Mouse (Mus musculus) left cerebral cortex, adult 8-10 months (tissue): Measurements from ENCODE around the gene Zfp185. TPM values are rescaled to one million over a fixed set of nuclear protein-coding genes. Genes with fewer than 3 reads are reported as not detected.

ENCODE experiments used
- DNase-seq, 2 experiments: peaks; one replicate each; pipeline ENCODE4 v3.0.0; 2022; ENCODE audit warnings: low spot score in 2 of 2
- total RNA-seq, 4 experiments: library from RNA; stranded (reverse); gene quantifications; 2 replicates each; pipeline ENCODE4 v1.2.4; 2022

Gene Zfp185
- 1 to 10 TPM in 2 of 4 experiments, under 1 TPM in 2; 0.76 to 1.5 (median 1.0) TPM for total RNA-seq

GRCm38 (mm10) chrX:72986841-72987519, at the start of gene Zfp185:
Gene Zfp185 (plus strand): TSS chrX:72987339.
- no peak for DNase-seq

DNA sequence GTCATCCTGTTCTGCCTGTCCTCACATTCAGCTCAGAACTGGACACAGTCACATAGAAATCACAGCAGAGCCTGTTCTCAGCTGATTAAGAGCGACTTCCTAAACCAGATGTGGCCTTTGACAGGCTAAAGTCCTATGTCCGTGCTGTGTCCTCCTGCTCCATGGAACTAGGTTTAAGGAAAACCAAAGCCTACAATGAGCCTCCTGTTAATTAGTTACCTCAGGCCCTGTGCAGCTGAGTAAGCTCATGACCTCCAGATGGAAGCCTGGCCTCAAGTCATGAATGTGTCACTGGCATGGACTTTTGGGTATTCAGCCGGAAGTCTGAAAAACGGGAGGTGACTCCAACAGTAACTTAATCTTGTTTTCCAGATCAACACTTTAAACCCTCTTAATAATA, 33.7 kb upstream of the Zfp185 start:
- DNase-seq: no peak

GRCm38 (mm10) chrX:72956486-72956885, 30.7 kb upstream of the Zfp185 start:
- no peak for DNase-seq

- peak in 1 of 2 experiments; percentile 4 for DNase-seq
These were observed 26.7 kb upstream of the Zfp185 start for GRCm38 (mm10) chrX:72960431-72960830.

DNA sequence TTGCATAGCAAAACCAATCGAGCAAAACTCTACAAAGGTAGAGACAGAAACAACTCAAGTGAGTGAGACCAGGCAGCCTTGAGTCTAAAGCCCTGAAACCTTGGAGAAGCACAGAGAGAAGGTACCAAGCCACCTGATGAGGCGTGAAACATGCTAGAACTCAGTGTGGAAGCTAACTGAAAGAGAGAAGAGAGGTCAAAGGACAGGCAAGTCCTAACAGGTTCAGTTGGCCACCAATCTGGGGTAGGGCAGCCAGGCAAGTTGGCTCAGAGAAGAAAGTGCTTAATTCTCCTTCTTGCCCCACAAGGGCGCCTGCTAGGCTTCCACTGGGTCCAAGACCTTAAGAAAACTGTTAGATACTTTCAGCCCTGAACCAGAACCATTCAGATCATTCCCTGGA, 25.6 kb upstream of the Zfp185 start:
- no peak for DNase-seq

- DNase-seq: no peak
These were observed 24.4 kb upstream of the Zfp185 start for GRCm38 (mm10) chrX:72962743-72963142.

- no peak for DNase-seq
These were observed 4.3 kb upstream of the Zfp185 start for GRCm38 (mm10) chrX:72982831-72983230.

GRCm38 (mm10) chrX:72985607-72986006, 1.5 kb upstream of the Zfp185 start:
- DNase-seq: no peak

DNA sequence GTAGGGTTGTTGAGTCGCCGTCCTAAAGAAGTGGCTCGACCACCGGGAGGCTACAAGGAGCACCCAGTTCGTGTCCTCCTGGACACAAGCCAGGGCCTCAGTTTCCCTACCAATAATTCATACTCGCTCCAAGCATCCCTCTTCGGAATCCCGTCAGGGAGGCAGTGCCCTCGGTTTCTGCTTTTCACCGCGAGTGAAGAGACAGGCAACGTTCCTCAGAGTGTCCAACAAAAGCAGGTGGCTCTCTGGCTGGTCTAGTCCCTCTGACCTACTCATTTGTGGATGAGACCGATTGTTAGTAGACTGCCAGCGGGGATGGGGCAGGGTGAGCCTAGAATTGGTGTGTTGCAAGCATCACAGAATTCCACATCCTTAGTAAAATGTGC, 374 bp downstream of the Zfp185 start:
- DNase-seq: no peak

DNA sequence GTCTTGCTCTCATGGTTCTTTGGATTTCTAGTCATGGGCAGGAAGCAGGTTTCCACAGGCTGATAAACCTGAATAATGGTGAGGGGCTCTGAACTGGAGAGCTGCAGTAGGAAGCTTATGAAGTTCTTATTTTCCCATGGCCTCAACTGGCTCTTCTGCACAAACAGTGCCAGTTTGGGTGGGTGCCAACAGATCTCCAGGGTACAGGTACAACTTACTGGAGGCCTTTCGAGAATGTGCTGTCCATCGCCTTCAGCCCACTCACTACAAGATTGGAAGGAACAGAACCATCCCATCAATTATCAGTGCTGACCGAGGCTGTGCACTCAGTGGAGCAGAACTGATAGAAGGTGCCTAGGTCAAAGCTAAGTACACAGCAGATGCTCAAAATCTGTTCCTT, 1.3 kb downstream of the Zfp185 start:
- no peak for DNase-seq

DNA sequence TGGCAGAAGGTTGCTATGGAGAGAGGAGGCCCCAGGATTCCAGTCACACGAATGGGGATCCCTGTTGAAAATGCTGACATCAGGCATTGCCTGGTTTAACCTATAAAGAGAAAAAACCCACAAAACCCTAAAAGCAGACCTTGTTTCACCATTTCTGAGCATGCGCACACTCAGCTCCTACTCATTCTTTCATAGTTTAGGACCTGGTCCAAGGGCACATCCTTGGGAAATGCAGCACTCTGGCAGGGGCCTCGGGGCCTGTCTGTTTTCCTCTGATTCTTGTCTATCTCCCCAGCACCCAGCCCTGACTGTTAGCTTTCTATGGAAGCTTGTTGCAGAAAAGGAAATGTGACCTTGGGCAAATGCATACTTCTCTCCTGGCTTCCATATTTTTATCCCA, 3.4 kb downstream of the Zfp185 start:
- no peak for DNase-seq

GRCm38 (mm10) chrX:72992291-72992919, 5.3 kb downstream of the Zfp185 start:
- DNase-seq: no peak

- DNase-seq: no peak
These were observed 8.4 kb downstream of the Zfp185 start for GRCm38 (mm10) chrX:72995542-72995941.

- no peak for DNase-seq
These were observed 16.0 kb downstream of the Zfp185 start for GRCm38 (mm10) chrX:73003110-73003509.

DNA sequence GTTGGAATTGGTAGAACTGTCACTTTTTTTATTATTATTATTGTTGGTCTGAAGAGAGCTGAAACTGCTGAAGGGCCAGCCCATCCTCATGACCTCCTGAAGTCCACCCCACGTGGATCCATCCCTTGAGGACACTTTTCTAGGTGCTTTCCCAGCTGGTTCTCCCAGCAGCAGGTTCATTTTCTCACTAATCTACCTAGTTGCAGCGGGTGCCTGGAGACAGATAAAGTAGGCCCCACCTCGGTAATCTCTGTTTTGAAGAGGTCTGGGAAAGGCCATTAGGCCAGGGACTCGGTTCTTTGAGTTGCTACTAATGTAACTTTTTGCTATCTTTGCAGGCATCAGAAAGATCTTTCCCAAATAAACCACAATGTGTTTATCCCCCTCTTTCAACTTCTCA, 18.5 kb downstream of the Zfp185 start:
- DNase-seq: no peak

GRCm38 (mm10) chrX:73007597-73008479, 20.7 kb downstream of the Zfp185 start:
- peak; percentile 81 to 92 for DNase-seq

- no peak for DNase-seq
These were observed 25.7 kb downstream of the Zfp185 start for GRCm38 (mm10) chrX:73012846-73013245.

GRCm38 (mm10) chrX:73037003-73037402, 49.9 kb downstream of the Zfp185 start, which contains the start of gene Pnma5:
Gene Pnma5 (minus strand): TSS chrX:73037103.
- no peak for DNase-seq

- no peak for DNase-seq
These were observed 51.7 kb downstream of the Zfp185 start for GRCm38 (mm10) chrX:73038831-73039230.

DNA sequence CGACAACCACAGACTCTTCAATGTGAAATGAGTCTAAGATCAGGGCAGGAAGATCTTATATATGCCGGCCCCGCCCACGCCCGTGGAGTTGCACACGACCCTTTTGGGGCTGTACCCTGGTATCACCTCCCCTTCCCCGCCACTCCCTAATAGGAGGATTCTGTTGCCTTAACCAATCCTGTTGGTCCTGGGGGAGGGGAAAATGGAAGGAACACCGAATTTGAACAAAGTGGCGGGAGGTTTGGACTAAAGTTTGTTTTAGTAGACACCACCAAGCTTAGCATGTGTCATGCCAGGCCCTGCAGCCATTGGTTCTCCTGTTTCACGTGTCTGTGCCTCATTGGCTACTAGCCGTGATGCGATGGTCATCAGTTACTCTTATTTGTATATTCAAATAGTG, 52.5 kb downstream of the Zfp185 start:
- no peak for DNase-seq

DNA sequence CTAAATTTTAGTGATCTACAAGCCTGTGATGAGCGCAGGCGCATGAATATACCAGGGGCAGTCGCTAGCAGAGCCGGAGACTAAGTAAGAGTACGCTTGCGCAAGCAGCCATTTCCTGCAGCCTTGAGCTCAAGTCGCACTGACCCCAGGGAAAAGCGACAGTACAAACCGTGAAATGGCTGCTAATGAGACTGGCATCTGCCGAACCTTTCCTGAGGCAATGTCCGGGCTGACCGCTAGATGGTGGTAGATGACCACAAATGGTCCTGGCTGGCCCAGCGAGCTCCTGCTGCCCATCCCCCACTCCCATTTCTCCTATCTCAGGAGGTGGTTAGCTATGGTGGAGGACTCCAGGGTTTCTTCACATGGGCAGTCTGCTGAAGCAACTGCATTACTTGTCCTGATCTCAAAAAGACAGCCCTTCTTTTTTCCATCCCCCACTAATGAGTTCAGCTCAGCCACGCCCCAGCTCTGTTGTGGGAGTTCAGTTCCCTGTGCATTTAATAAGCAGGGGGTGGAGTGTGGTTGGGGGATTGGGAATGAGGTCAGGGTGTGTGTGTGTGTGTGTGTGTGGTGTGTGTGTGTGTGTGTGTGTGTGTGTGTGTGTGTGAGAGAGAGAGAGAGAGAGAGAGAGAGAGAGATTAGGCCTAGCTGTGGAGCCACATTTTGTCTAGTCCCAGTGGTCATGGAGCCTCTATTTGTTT, 66.9 kb downstream of the Zfp185 start:
- DNase-seq: peak; percentile 86 to 89

DNA sequence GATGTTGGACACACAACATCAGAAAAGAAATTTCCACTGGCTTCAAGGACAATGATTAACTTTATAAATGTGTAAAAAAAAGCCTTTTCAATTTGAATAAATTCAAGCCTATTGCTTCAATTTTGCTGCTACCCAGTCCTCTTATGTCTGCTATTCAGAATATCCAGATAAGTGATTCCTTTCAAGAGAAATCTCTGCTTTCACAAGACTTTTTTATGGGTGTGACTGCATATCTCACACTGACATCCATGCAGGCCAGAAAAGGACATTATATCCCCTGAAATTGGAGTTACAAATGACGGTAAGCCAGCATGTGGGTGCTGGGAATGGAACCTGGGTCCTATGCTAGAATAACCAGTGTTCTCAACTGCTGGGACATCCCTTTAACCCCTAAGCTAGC, 74.4 kb downstream of the Zfp185 start:
- DNase-seq: no peak
